22 mouse cellular contexts compared by ENCODE assay signal in genomic region chr7:133720616-133721015, GRCm38 (mm10). TPM values are rescaled to one million over a fixed set of nuclear protein-coding genes. Genes with fewer than 3 reads are reported as not detected.
"Had no signal": no experiment of that assay in that cellular context is flagged by ENCODE, and none has a peak within 500 bp of the region (broad histone marks: within the 10 kb centered on the region; RNA-seq: fewer than 3 reads in every experiment).

No protein-coding gene starts in this region.

- H3K9ac ChIP-seq: liver, embryonic 14.5 days; lung, embryonic 14.5 days; midbrain, embryonic 12.5 days; neural tube, embryonic 12.5 days had no signal

- H3K9me3 ChIP-seq: midbrain, embryonic 10.5 days; midbrain, embryonic 12.5 days; neural tube, embryonic 12.5 days had no signal

- ATAC-seq: midbrain, embryonic 16.5 days had no signal

- H3K4me1 ChIP-seq: midbrain, embryonic 10.5 days; midbrain, embryonic 12.5 days; neural tube, embryonic 12.5 days had no signal

- DNase-seq: lung, adult 18-20 months; lung, embryonic 14.5 days; lung, postnatal 10 days; lung, postnatal 4 days; midbrain, embryonic 14.5 days; right cerebral cortex, adult 18-20 months; right cerebral cortex, postnatal 25 days; right cerebral cortex, postnatal 4 days; spleen, adult 18-20 months; thymus, adult 18-20 months; thymus, postnatal 14 days; thymus, postnatal 36 days had no signal

- H3K4me3 ChIP-seq: midbrain, embryonic 10.5 days; midbrain, embryonic 12.5 days; myocyte; neural tube, embryonic 12.5 days had no signal

- H3K27ac ChIP-seq: liver, embryonic 14.5 days; midbrain, embryonic 10.5 days; midbrain, embryonic 12.5 days; neural tube, embryonic 12.5 days had no signal

- H3K27me3 ChIP-seq: midbrain, embryonic 12.5 days; neural tube, embryonic 12.5 days had no signal

- H3K4me2 ChIP-seq: lung, embryonic 14.5 days; midbrain, embryonic 12.5 days; neural tube, embryonic 12.5 days had no signal

RNA-seq across cellular contexts. Expression of gene Mmp21, which starts 40.8 kb away (rescaled TPM):
- polyA plus RNA-seq: lung, embryonic 16.5 days; midbrain, embryonic 10.5 days; midbrain, embryonic 12.5 days; midbrain, embryonic 16.5 days; myocyte; neural tube, embryonic 12.5 days; small intestine, adult 2 months; stomach, embryonic 14.5 days had no signal

RNA-seq across cellular contexts. Expression of gene Fank1, which starts 56.0 kb away (rescaled TPM):
- polyA plus RNA-seq: liver, embryonic 16.5 days had no signal
